37 mouse cellular contexts compared by ENCODE assay signal in the genomic region with DNA sequence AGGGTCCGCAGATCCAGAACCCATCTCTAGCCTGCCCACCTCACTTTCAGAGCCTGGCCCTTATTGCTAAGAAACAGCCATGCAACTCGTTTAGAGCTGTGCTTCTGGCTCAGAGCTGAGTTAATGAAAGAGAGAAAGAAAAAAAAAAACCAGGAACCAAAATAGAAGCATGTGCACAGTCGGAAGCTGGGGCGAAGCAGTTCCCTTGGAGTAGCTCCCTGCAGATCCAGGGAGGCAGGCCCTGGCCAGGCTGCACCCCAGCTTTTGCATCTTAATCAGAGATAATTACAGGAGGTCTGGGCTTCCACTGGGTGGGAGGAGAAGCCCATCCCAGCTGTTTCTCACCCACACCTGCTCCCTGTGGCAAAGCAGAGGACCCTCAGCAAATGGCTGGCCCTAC. TPM values are rescaled to one million over a fixed set of nuclear protein-coding genes. Genes with fewer than 3 reads are reported as not detected.
DNase-seq lines count a peak whose midpoint lies in the region; ATAC-seq and TF ChIP-seq lines count a peak whose summit lies in the region.
"Had no signal": no experiment of that assay in that cellular context is flagged by ENCODE, and none has a peak within 500 bp of the region (broad histone marks: within the 10 kb centered on the region; RNA-seq: fewer than 3 reads in every experiment).

No protein-coding gene starts in this region.

- H3K27me3 ChIP-seq in forebrain, postnatal 0 days (ENCODE audit: insufficient read depth, low read length): no peaks in the 10 kb centered on the region
- no peaks in the 10 kb centered on the region; the same call in 1 of the 2 replicates for H3K27me3 ChIP-seq in forebrain, embryonic 14.5 days (replicated peaks; ENCODE audit: control insufficient read depth, insufficient read depth, low read length)
- H3K27me3 ChIP-seq in kidney, embryonic 14.5 days (ENCODE audit: control insufficient read depth, insufficient read depth, low read length): no peaks in the 10 kb centered on the region
- H3K27me3 ChIP-seq: kidney, embryonic 15.5 days; lung, embryonic 15.5 days; midbrain, embryonic 15.5 days; neural tube, embryonic 15.5 days; stomach, embryonic 15.5 days had no signal

- H3K9me3 ChIP-seq in forebrain, postnatal 0 days (ENCODE audit: low read length): no peaks in the 10 kb centered on the region
- no peaks in the 10 kb centered on the region for H3K9me3 ChIP-seq in forebrain, embryonic 14.5 days (replicated peaks; ENCODE audit: control insufficient read depth, low read length)
- H3K9me3 ChIP-seq in kidney, embryonic 14.5 days (ENCODE audit: control insufficient read depth, low read length): no peaks in the 10 kb centered on the region
- H3K9me3 ChIP-seq: heart, embryonic 12.5 days; kidney, embryonic 15.5 days; limb, embryonic 13.5 days; lung, embryonic 15.5 days; midbrain, embryonic 10.5 days; midbrain, embryonic 15.5 days; neural tube, embryonic 15.5 days; stomach, embryonic 15.5 days had no signal

- H3K4me1 ChIP-seq in forebrain, postnatal 0 days (ENCODE audit: insufficient read depth): peaks cover 12% of the 10 kb centered on the region
- no peaks in the 10 kb centered on the region for H3K4me1 ChIP-seq in forebrain, embryonic 14.5 days (ENCODE audit: control insufficient read depth, insufficient read depth, low read length)
- no peaks in the 10 kb centered on the region for H3K4me1 ChIP-seq in kidney, embryonic 14.5 days (ENCODE audit: control insufficient read depth, insufficient read depth, low read length)
- H3K4me1 ChIP-seq: heart, embryonic 12.5 days; kidney, embryonic 15.5 days; limb, embryonic 13.5 days; lung, embryonic 15.5 days; midbrain, embryonic 10.5 days; midbrain, embryonic 15.5 days; neural tube, embryonic 15.5 days; stomach, embryonic 15.5 days had no signal

- H3K4me2 ChIP-seq in forebrain, postnatal 0 days (ENCODE audit: low read depth): no peak overlapping the region
- no peak overlapping the region for H3K4me2 ChIP-seq in forebrain, embryonic 14.5 days (ENCODE audit: low read length)
- no peak overlapping the region for H3K4me2 ChIP-seq in kidney, embryonic 14.5 days (replicated peaks; ENCODE audit: low read depth, low read length)
- H3K4me2 ChIP-seq: heart, embryonic 12.5 days; hindbrain, embryonic 14.5 days; kidney, embryonic 15.5 days; limb, embryonic 13.5 days; liver, embryonic 11.5 days; lung, embryonic 15.5 days; midbrain, embryonic 15.5 days; neural tube, embryonic 15.5 days; stomach, embryonic 15.5 days had no signal

- H3K4me3 ChIP-seq in forebrain, postnatal 0 days (ENCODE audit: low read depth, low read length): no peak overlapping the region
- H3K4me3 ChIP-seq in forebrain, embryonic 14.5 days (ENCODE audit: low read depth, low read length): no peak overlapping the region
- H3K4me3 ChIP-seq in kidney, embryonic 14.5 days (ENCODE audit: low read length): no peak overlapping the region
- H3K4me3 ChIP-seq: erythroblast, embryonic 14.5 days; heart, embryonic 12.5 days; kidney, embryonic 15.5 days; limb, embryonic 13.5 days; lung, embryonic 15.5 days; midbrain, embryonic 10.5 days; midbrain, embryonic 15.5 days; neural tube, embryonic 15.5 days; stomach, embryonic 15.5 days had no signal

- ATAC-seq in forebrain, postnatal 0 days: peak; percentile 60
- no peak for ATAC-seq in forebrain, embryonic 14.5 days
- no peak for ATAC-seq in kidney, embryonic 14.5 days (ENCODE audit: low FRiP score, low TSS enrichment)
- ATAC-seq: inflammation-experienced regulatory T-cells, adult 6 months; midbrain, embryonic 15.5 days; Patski had no signal

- DNase-seq in forebrain, postnatal 0 days: peak; percentile 23
- DNase-seq in forebrain, embryonic 14.5 days (ENCODE audit: low spot score): no peak
- DNase-seq in layer of hippocampus, adult 9-11 months: peak; percentile 48
- DNase-seq in layer of hippocampus, postnatal 25 days (ENCODE audit: extremely low spot score in 1 of 2, low spot score in 1 of 2): no peak
- peak; percentile 64 for DNase-seq in right cerebral cortex, adult 18-20 months
- DNase-seq in right cerebral cortex, postnatal 4 days: no peak
- peak; percentile 75 for DNase-seq in telencephalon, adult 2 months (ENCODE audit: low read depth, low spot score)
- DNase-seq: adrenal gland, postnatal 10 days; cerebellum, adult 18-20 months; gastrocnemius, postnatal 25 days; heart, adult 18-20 months; heart, postnatal 4 days; kidney, adult 11 months; retina, postnatal 1 day; thymus, adult 18-20 months; thymus, postnatal 25 days had no signal

- WGBS in forebrain, postnatal 0 days: 23% methylated on average over 4 of the region's 4 CpGs
- 46% methylated on average over 4 of the region's 4 CpGs for WGBS in forebrain, embryonic 14.5 days
- WGBS in kidney, embryonic 14.5 days: 57% methylated on average over 4 of the region's 4 CpGs

- H3K9ac ChIP-seq in forebrain, postnatal 0 days: no peak overlapping the region
- H3K9ac ChIP-seq in forebrain, embryonic 14.5 days (ENCODE audit: low read length): no peak overlapping the region
- no peak overlapping the region for H3K9ac ChIP-seq in kidney, embryonic 14.5 days (ENCODE audit: low read depth, low read length)
- H3K9ac ChIP-seq: heart, embryonic 12.5 days; hindbrain, embryonic 14.5 days; kidney, embryonic 15.5 days; limb, embryonic 13.5 days; lung, embryonic 15.5 days; midbrain, embryonic 15.5 days; neural tube, embryonic 15.5 days; stomach, embryonic 15.5 days had no signal

- no peak for TF ChIP-seq CTCF in forebrain, postnatal 0 days (IDR thresholded peaks at IDR 0.05; ENCODE audit: low read depth)

- H3K36me3 ChIP-seq in forebrain, postnatal 0 days (ENCODE audit: insufficient read depth): no peaks in the 10 kb centered on the region
- H3K36me3 ChIP-seq in forebrain, embryonic 14.5 days (ENCODE audit: control insufficient read depth, insufficient read depth, low read length): no peaks in the 10 kb centered on the region
- H3K36me3 ChIP-seq in kidney, embryonic 14.5 days (ENCODE audit: control insufficient read depth, insufficient read depth, low read length): no peaks in the 10 kb centered on the region
- H3K36me3 ChIP-seq: heart, embryonic 12.5 days; kidney, embryonic 15.5 days; limb, embryonic 13.5 days; lung, embryonic 15.5 days; midbrain, embryonic 10.5 days; midbrain, embryonic 15.5 days; neural tube, embryonic 15.5 days; stomach, embryonic 15.5 days had no signal

- H3K27ac ChIP-seq in forebrain, postnatal 0 days (ENCODE audit: low read depth, low read length): no peak overlapping the region
- H3K27ac ChIP-seq in forebrain, embryonic 14.5 days (ENCODE audit: low read depth, low read length): no peak overlapping the region
- no peak overlapping the region for H3K27ac ChIP-seq in kidney, embryonic 14.5 days (ENCODE audit: low read depth, low read length)
- H3K27ac ChIP-seq: hindbrain, embryonic 14.5 days; kidney, embryonic 15.5 days; limb, embryonic 13.5 days; lung, embryonic 15.5 days; midbrain, embryonic 10.5 days; midbrain, embryonic 15.5 days; neural tube, embryonic 15.5 days; stomach, embryonic 15.5 days had no signal

RNA-seq across cellular contexts. Expression of gene Adra2c, which starts 53.9 kb away (rescaled TPM):
- 8.9 and 10.7 TPM in 2 replicates for total RNA-seq in forebrain, postnatal 0 days (2014; rRNA removed)
- 1.5 and 1.7 TPM in 2 replicates for polyA plus RNA-seq in forebrain, postnatal 0 days (2015; fragmentation: Nextera tagmentation; extraction: Ambion mirVana)
- 0.89 and 0.94 TPM in 2 replicates for polyA plus RNA-seq in forebrain, embryonic 14.5 days (2014; fragmentation: Nextera tagmentation; extraction: Ambion mirVana)
- 10 to 100 TPM; 24.5 to 27.4 TPM for total RNA-seq in layer of hippocampus, postnatal 25 days (2021)
- 0.47 and 0.58 TPM in 2 replicates for polyA plus RNA-seq in kidney, embryonic 14.5 days (2014; fragmentation: Nextera tagmentation; extraction: Ambion mirVana)
- total RNA-seq: common myeloid progenitor, adult 5-6 weeks; megakaryocyte progenitor cell, adult 5-6 weeks; MEL had no signal
- polyA plus RNA-seq: erythroblast, embryonic 14.5 days; heart, postnatal 0 days; inflammation-experienced regulatory T-cells, adult 6 months; limb, embryonic 13.5 days; liver, embryonic 11.5 days; liver, embryonic 16.5 days; lung, embryonic 15.5 days; midbrain, embryonic 10.5 days had no signal

RNA-seq across cellular contexts. Expression of gene Hmx1, which starts 56.9 kb away (rescaled TPM):
- total RNA-seq in forebrain, postnatal 0 days (2014; rRNA removed): 1.1 TPM in 1 of 2 replicates, not detected in the other
- not detected in 2 replicates for polyA plus RNA-seq in forebrain, postnatal 0 days (2015; fragmentation: Nextera tagmentation; extraction: Ambion mirVana)
- polyA plus RNA-seq in forebrain, embryonic 14.5 days (2014; fragmentation: Nextera tagmentation; extraction: Ambion mirVana): not detected in 2 replicates
- total RNA-seq in layer of hippocampus, postnatal 25 days (2021): not detected
- polyA plus RNA-seq in kidney, embryonic 14.5 days (2014; fragmentation: Nextera tagmentation; extraction: Ambion mirVana): not detected in 2 replicates
- total RNA-seq: common myeloid progenitor, adult 5-6 weeks; gastrocnemius, postnatal 25 days; heart, adult 18-20 months; heart, postnatal 4 days; layer of hippocampus, adult 18-20 months; left cerebral cortex, adult 18-20 months; megakaryocyte progenitor cell, adult 5-6 weeks; MEL had no signal
- polyA plus RNA-seq: erythroblast, embryonic 14.5 days; heart, embryonic 12.5 days; heart, postnatal 0 days; hindbrain, embryonic 14.5 days; inflammation-experienced regulatory T-cells, adult 6 months; liver, embryonic 11.5 days; liver, embryonic 16.5 days; midbrain, embryonic 15.5 days; Patski had no signal

Comparison
In these comparisons a context has a peak if more than half of its experiments do, and no peak if none do; other contexts are left out.
1. DNase-seq: peak in forebrain, postnatal 0 days (single experiment), layer of hippocampus, adult 9-11 months (single experiment), right cerebral cortex, adult 18-20 months (single experiment) and telencephalon, adult 2 months (single experiment); none in forebrain, embryonic 14.5 days (single experiment), layer of hippocampus, postnatal 25 days (0 of 2) and right cerebral cortex, postnatal 4 days (single experiment).